Mouse (Mus musculus) lung, postnatal 0 days (tissue): ENCODE measurements around the gene Plekhh1. TPM values are rescaled to one million over a fixed set of nuclear protein-coding genes. Genes with fewer than 3 reads are reported as not detected.

Experiments
- ATAC-seq: fragments of 200-750 bp; cut with Nextera tagmentation; 2 replicates; pipeline ENCODE4 v1.8.0; 2017; ENCODE audit warnings: moderate library complexity
- DNase-seq: peaks from one replicate; pipeline ENCODE4 v3.0.0-alpha.2; 2016; ENCODE audit warnings: low spot score
- H3K27ac ChIP-seq: fragments of 300-500 bp; sonication (generic); 2 replicates; pipeline ENCODE4 v1.5.1; 2014; ENCODE audit warnings: antibody characterized with exemption, mild to moderate bottlenecking, low read length, mixed read lengths
- H3K27me3 ChIP-seq: fragments of 300-500 bp; sonication (generic); replicated peaks from 2 replicates; pipeline ENCODE4 v1.6.1; 2014; ENCODE audit warnings: low read length, mixed read lengths; ENCODE audit not compliant: insufficient read depth
- H3K36me3 ChIP-seq: fragments of 300-500 bp; sonication (generic); 2 replicates; pipeline ENCODE4 v1.6.1; 2014; ENCODE audit warnings: low read length, mixed read lengths; ENCODE audit not compliant: insufficient read depth
- H3K4me1 ChIP-seq: fragments of 300-500 bp; sonication (generic); 2 replicates; pipeline ENCODE4 v1.6.1; 2014; ENCODE audit warnings: antibody characterized with exemption, low read depth, low read length, mixed read lengths; ENCODE audit not compliant: insufficient read depth
- H3K4me2 ChIP-seq: fragments of 300-500 bp; sonication (generic); replicated peaks from 2 replicates; pipeline ENCODE4 v1.6.1; 2014; ENCODE audit warnings: low read depth, mild to moderate bottlenecking, low read length, moderate library complexity, mixed read lengths
- H3K4me3 ChIP-seq: fragments of 300-500 bp; sonication (generic); 2 replicates; pipeline ENCODE4 v1.5.1; 2014; ENCODE audit warnings: low read depth, low read length
- H3K9ac ChIP-seq: fragments of 300-500 bp; sonication (generic); replicated peaks from 2 replicates; pipeline ENCODE4 v1.6.1; 2014; ENCODE audit warnings: low read depth, mild to moderate bottlenecking
- H3K9me3 ChIP-seq: fragments of 300-500 bp; sonication (generic); 2 replicates; pipeline ENCODE4 v1.6.1; 2016; ENCODE audit warnings: low read length, mixed read lengths
- CTCF ChIP-seq: IDR thresholded peaks from 2 replicates; pipeline ENCODE4 v1.5.1; 2016; ENCODE audit warnings: antibody characterized with exemption, mild to moderate bottlenecking
- EP300 ChIP-seq: IDR thresholded peaks from 2 replicates; pipeline ENCODE4 v1.6.1; 2016; ENCODE audit warnings: antibody characterized with exemption, mild to moderate bottlenecking, control low read depth
- WGBS: fragments of 180-500 bp; shearing (Covaris S2); extraction: QIAGEN DNeasy Blood & Tissue Kit; methylation state at CpG from one replicate; pipeline ENCODE4 v1.1.7; 2014; 5-methylcytosine and 5-hydroxymethylcytosine counted together
- polyA plus RNA-seq: library from polyadenylated mRNA; unstranded; fragments of >200 nt; fragmentation: Nextera tagmentation; extraction: Ambion mirVana; gene quantifications from 2 replicates; pipeline ENCODE4 v1.2.1, GENCODE M21; 2015

Plekhh1 gene
- polyA plus RNA-seq, 1 experiment from 2014 or later: 2.2 TPM

- 92% methylated on average over 6 of the region's 6 CpGs for WGBS
- 0 out of 2 replicates have a peak, but pooled peaks cover 4% of the 10 kb centered on the region for H3K36me3 ChIP-seq
- no peaks in the 10 kb centered on the region for H3K4me1 ChIP-seq
- H3K27me3 ChIP-seq: no peaks in the 10 kb centered on the region
- H3K27ac ChIP-seq: no peak overlapping the region
- H3K9ac ChIP-seq: no peak overlapping the region
- TF ChIP-seq CTCF (no peak), EP300 (no peak)
- DNase-seq (no peak), ATAC-seq (no peak)
- H3K9me3 ChIP-seq: no peaks in the 10 kb centered on the region
- H3K4me3 ChIP-seq: no peak overlapping the region
- H3K4me2 ChIP-seq: no peak overlapping the region
Observed at GRCm38 (mm10) chr12:79069916-79070315, 41.0 kb downstream of the Plekhh1 start.

GRCm38 (mm10) chr12:79070736-79071333, 41.9 kb downstream of the Plekhh1 start:
- H3K27ac ChIP-seq: no peak overlapping the region
- H3K9me3 ChIP-seq: no peaks in the 10 kb centered on the region
- H3K27me3 ChIP-seq: no peaks in the 10 kb centered on the region
- TF ChIP-seq EP300 (no peak), CTCF (no peak)
- H3K4me1 ChIP-seq: no peaks in the 10 kb centered on the region
- peaks cover 13% of the 10 kb centered on the region for H3K36me3 ChIP-seq
- no peak overlapping the region for H3K9ac ChIP-seq
- H3K4me2 ChIP-seq: no peak overlapping the region
- no peak overlapping the region for H3K4me3 ChIP-seq
- 76% methylated on average over 9 of the region's 9 CpGs for WGBS
- ATAC-seq (no peak), DNase-seq (no peak)

- WGBS: 82% methylated on average over 6 of the region's 6 CpGs
- Histone ChIP-seq H3K4me3 (no peak overlapping the region), H3K27ac (no peak overlapping the region), H3K9ac (no peak overlapping the region), H3K27me3 (no peaks in the 10 kb centered on the region), H3K4me2 (no peak overlapping the region), H3K4me1 (no peaks in the 10 kb centered on the region), H3K9me3 (no peaks in the 10 kb centered on the region), H3K36me3 (peaks cover 30% of the 10 kb centered on the region)
- ATAC-seq (no peak), DNase-seq (no peak)
- TF ChIP-seq CTCF: no peak
- no peak for TF ChIP-seq EP300
Observed at GRCm38 (mm10) chr12:79072576-79072975, 43.6 kb downstream of the Plekhh1 start.

GRCm38 (mm10) chr12:79073362-79073761, 44.4 kb downstream of the Plekhh1 start:
- DNase-seq (no peak), ATAC-seq (no peak)
- H3K4me1 ChIP-seq: no peaks in the 10 kb centered on the region
- no peaks in the 10 kb centered on the region for H3K9me3 ChIP-seq
- no peak overlapping the region for H3K4me2 ChIP-seq
- 92% methylated on average over 6 of the region's 6 CpGs for WGBS
- H3K4me3 ChIP-seq: no peak overlapping the region
- H3K9ac ChIP-seq: no peak overlapping the region
- H3K27me3 ChIP-seq: no peaks in the 10 kb centered on the region
- peaks cover 30% of the 10 kb centered on the region for H3K36me3 ChIP-seq
- H3K27ac ChIP-seq: no peak overlapping the region
- TF ChIP-seq EP300: no peak

GRCm38 (mm10) chr12:79089182-79089812, 60.3 kb downstream of the Plekhh1 start, which contains the start of gene Pigh:
Pigh (minus strand) TSS chr12:79089651.
- H3K4me2 ChIP-seq: peak within 1 kb of the TSS; percentile 89
- no peaks in the 10 kb centered on the region for H3K36me3 ChIP-seq
- DNase-seq (peak; percentile 93), ATAC-seq (peak; percentile 96)
- H3K27ac ChIP-seq: no peak within 1 kb of the TSS
- H3K9me3 ChIP-seq: no peaks in the 10 kb centered on the region
- TF ChIP-seq EP300: no peak
- H3K27me3 ChIP-seq: no peaks in the 10 kb centered on the region
- H3K9ac ChIP-seq: peak within 1 kb of the TSS; percentile 75
- WGBS: under 1% methylated on average over 44 of the region's 53 CpGs
- peak within 1 kb of the TSS; percentile 75 for H3K4me3 ChIP-seq
- no peaks in the 10 kb centered on the region for H3K4me1 ChIP-seq

- peak; percentile 58 for ATAC-seq
- Histone ChIP-seq H3K27ac (no peak overlapping the region), H3K36me3 (no peaks in the 10 kb centered on the region), H3K27me3 (no peaks in the 10 kb centered on the region), H3K4me1 (0 out of 2 replicates have a peak, but pooled peaks cover 3% of the 10 kb centered on the region), H3K4me3 (no peak overlapping the region), H3K4me2 (no peak overlapping the region), H3K9ac (no peak overlapping the region), H3K9me3 (no peaks in the 10 kb centered on the region)
- DNase-seq: peak; percentile 71
- TF ChIP-seq CTCF (peak; percentile 77), EP300 (no peak)
- WGBS: 13% methylated on average over 4 of the region's 4 CpGs
Observed at GRCm38 (mm10) chr12:79092569-79092968, 63.6 kb downstream of the Plekhh1 start.
